Mouse (Mus musculus) limb, embryonic 14.5 days (tissue): ENCODE results near the gene Klhdc2. TPM values are rescaled to one million over a fixed set of nuclear protein-coding genes. Genes with fewer than 3 reads are reported as not detected.

ENCODE experiments used
- ATAC-seq: fragments of 200-750 bp; cut with Nextera tagmentation; 2 replicates; pipeline ENCODE4 v1.8.0; 2017; ENCODE audit warnings: low read depth, moderate number of reproducible peaks, moderate TSS enrichment; ENCODE audit not compliant: low FRiP score
- DNase-seq: peaks from one replicate; pipeline ENCODE4 v3.0.0-alpha.2; 2015; ENCODE audit warnings: low spot score
- H3K27ac ChIP-seq: fragments of 300-500 bp; sonication (generic); replicated peaks from 2 replicates; pipeline ENCODE4 v1.5.1; 2014; ENCODE audit warnings: low read depth, mild to moderate bottlenecking, low read length, moderate library complexity, mixed read lengths
- H3K27me3 ChIP-seq: fragments of 300-500 bp; sonication (generic); 2 replicates; pipeline ENCODE4 v1.6.1; 2014; ENCODE audit warnings: low read length, mixed read lengths; ENCODE audit not compliant: control insufficient read depth, insufficient read depth
- H3K36me3 ChIP-seq: fragments of 300-500 bp; sonication (generic); 2 replicates; pipeline ENCODE4 v1.6.1; 2014; ENCODE audit warnings: mild to moderate bottlenecking, low read length, moderate library complexity, mixed read lengths; ENCODE audit not compliant: control insufficient read depth, insufficient read depth
- H3K4me1 ChIP-seq: fragments of 300-500 bp; sonication (generic); 2 replicates; pipeline ENCODE4 v1.6.1; 2014; ENCODE audit warnings: antibody characterized with exemption, low read length, mixed read lengths; ENCODE audit not compliant: control insufficient read depth, insufficient read depth
- H3K4me2 ChIP-seq: fragments of 300-500 bp; sonication (generic); replicated peaks from 2 replicates; pipeline ENCODE4 v1.6.1; 2014; ENCODE audit warnings: low read depth, mild to moderate bottlenecking, low read length, moderate library complexity; ENCODE audit not compliant: severe bottlenecking
- H3K4me3 ChIP-seq: fragments of 300-500 bp; sonication (generic); replicated peaks from 2 replicates; pipeline ENCODE4 v1.5.1; 2014; ENCODE audit warnings: low read length
- H3K9ac ChIP-seq: fragments of 300-500 bp; sonication (generic); 2 replicates; pipeline ENCODE4 v1.6.1; 2014; ENCODE audit warnings: mild to moderate bottlenecking, low read depth, low read length, moderate library complexity; ENCODE audit not compliant: severe bottlenecking
- H3K9me3 ChIP-seq: fragments of 300-500 bp; sonication (generic); 2 replicates; pipeline ENCODE4 v1.6.1; 2016; ENCODE audit warnings: low read length; ENCODE audit not compliant: control insufficient read depth
- POLR2A ChIP-seq: fragments of 200-500 bp; IDR thresholded peaks from 2 replicates; pipeline ENCODE4 v1.8.0; 2012; ENCODE audit warnings: inconsistent platforms, mild to moderate bottlenecking, moderate library complexity, borderline replicate concordance; ENCODE audit not compliant: insufficient read depth, insufficient read length; ENCODE audit errors: extremely low read depth
- WGBS: fragments of 180-500 bp; shearing (Covaris S2); extraction: QIAGEN DNeasy Blood & Tissue Kit; methylation state at CpG from one replicate; pipeline ENCODE4 v1.1.7; 2014; 5-methylcytosine and 5-hydroxymethylcytosine counted together
- polyA plus RNA-seq, 2 experiments: library from polyadenylated mRNA; depleted of rRNA in 1 of 2; stranded (reverse) in 1 of 2; unstranded in 1 of 2; fragments of >200 nt; fragmentation: Nextera tagmentation in 1 of 2; extraction: Ambion mirVana in 1 of 2; gene quantifications; 2 replicates each; pipeline versions ENCODE4 v1.2.1 to v1.2.3; 2012 to 2014

The Klhdc2 gene
- polyA plus RNA-seq, 2 experiments, result 96.0 to 124 TPM

DNA sequence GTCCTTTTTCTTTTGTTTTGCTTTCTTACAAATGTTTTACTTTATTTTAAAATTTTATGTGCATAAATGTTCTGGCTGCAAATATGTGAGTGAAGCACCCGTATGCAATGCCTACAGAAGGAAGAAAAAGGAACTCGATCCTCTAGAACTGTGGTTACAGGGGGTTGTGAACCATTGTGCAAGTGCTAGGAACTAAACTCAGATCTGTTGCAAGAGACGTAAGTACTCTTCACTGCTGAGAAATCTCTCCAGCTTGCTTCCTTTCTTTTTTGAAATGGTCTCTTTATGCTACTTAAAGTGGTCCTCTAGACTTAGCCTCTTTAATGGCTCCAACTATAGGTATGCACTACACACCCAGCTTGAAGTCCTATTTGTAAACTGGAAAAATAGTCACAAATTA lies 34.7 kb downstream of the Klhdc2 start:
- DNase-seq (no peak), ATAC-seq (no peak)
- no peak for TF ChIP-seq POLR2A
- H3K4me2 ChIP-seq, result no peak overlapping the region
- WGBS, result 92% methylated on average over 3 of the region's 3 CpGs
- H3K9ac ChIP-seq, result no peak overlapping the region
- no peaks in the 10 kb centered on the region for H3K9me3 ChIP-seq
- H3K27me3 ChIP-seq, result no peaks in the 10 kb centered on the region
- peaks cover 78% of the 10 kb centered on the region for H3K36me3 ChIP-seq
- H3K27ac ChIP-seq, result no peak overlapping the region
- H3K4me1 ChIP-seq, result no peaks in the 10 kb centered on the region
- H3K4me3 ChIP-seq, result no peak overlapping the region

GRCm38 (mm10) chr12:69332147-69332546 lies 35.7 kb downstream of the Klhdc2 start:
- Histone ChIP-seq H3K4me3 (no peak overlapping the region), H3K27ac (no peak overlapping the region), H3K4me1 (no peaks in the 10 kb centered on the region), H3K36me3 (peaks cover 80% of the 10 kb centered on the region), H3K4me2 (no peak overlapping the region), H3K27me3 (no peaks in the 10 kb centered on the region), H3K9me3 (no peaks in the 10 kb centered on the region), H3K9ac (no peak overlapping the region)
- ATAC-seq, result no peak
- DNase-seq, result no peak
- 92% methylated on average over 1 of the region's 1 CpGs for WGBS
- TF ChIP-seq POLR2A, result no peak

GRCm38 (mm10) chr12:69333547-69333946 lies 37.1 kb downstream of the Klhdc2 start:
- no peaks in the 10 kb centered on the region for H3K4me1 ChIP-seq
- H3K9me3 ChIP-seq, result no peaks in the 10 kb centered on the region
- ATAC-seq, result no peak
- 89% methylated on average over 2 of the region's 2 CpGs for WGBS
- DNase-seq, result peak; percentile 12
- H3K27me3 ChIP-seq, result no peaks in the 10 kb centered on the region
- no peak overlapping the region for H3K4me2 ChIP-seq
- no peak overlapping the region for H3K27ac ChIP-seq
- peaks cover 79% of the 10 kb centered on the region for H3K36me3 ChIP-seq
- no peak for TF ChIP-seq POLR2A
- H3K9ac ChIP-seq, result no peak overlapping the region
- no peak overlapping the region for H3K4me3 ChIP-seq

GRCm38 (mm10) chr12:69349928-69350327 lies 53.4 kb downstream of the Klhdc2 start:
- Histone ChIP-seq H3K4me2 (no peak overlapping the region), H3K9me3 (no peaks in the 10 kb centered on the region), H3K36me3 (peaks cover 80% of the 10 kb centered on the region), H3K9ac (no peak overlapping the region), H3K4me1 (no peaks in the 10 kb centered on the region), H3K4me3 (no peak overlapping the region), H3K27me3 (no peaks in the 10 kb centered on the region), H3K27ac (no peak overlapping the region)
- TF ChIP-seq POLR2A, result no peak
- no peak for DNase-seq
- no peak for ATAC-seq
- 92% methylated on average over 2 of the region's 2 CpGs for whole genome bisulfite sequencing

GRCm38 (mm10) chr12:69351685-69352084 lies 55.2 kb downstream of the Klhdc2 start:
- Histone ChIP-seq H3K36me3 (peaks cover 67% of the 10 kb centered on the region), H3K27me3 (no peaks in the 10 kb centered on the region), H3K27ac (no peak overlapping the region), H3K4me2 (no peak overlapping the region), H3K4me3 (no peak overlapping the region), H3K9me3 (no peaks in the 10 kb centered on the region), H3K4me1 (0 out of 2 replicates have a peak, but pooled peaks cover 2% of the 10 kb centered on the region), H3K9ac (no peak overlapping the region)
- no peak for DNase-seq
- no peak for TF ChIP-seq POLR2A
- ATAC-seq, result no peak
- WGBS, result 91% methylated on average over 1 of the region's 1 CpGs
